Comparison of ENCODE assay signal across 18 mouse cellular contexts in genomic region chr10:62224231-62224630, GRCm38 (mm10). TPM values are rescaled to one million over a fixed set of nuclear protein-coding genes. Genes with fewer than 3 reads are reported as not detected.
DNase-seq lines count a peak whose midpoint lies in the region; ATAC-seq and TF ChIP-seq lines count a peak whose summit lies in the region.
"Had no signal": no experiment of that assay in that cellular context is flagged by ENCODE, and none has a peak within 500 bp of the region (broad histone marks: within the 10 kb centered on the region; RNA-seq: fewer than 3 reads in every experiment).

No protein-coding gene starts in this region.

- DNase-seq in embryo, embryonic 10 days (ENCODE audit: low spot score) = peak; percentile 24
- no peak for DNase-seq in embryo, embryonic 11 days
- DNase-seq in kidney, adult 2 months = peak; percentile 79
- DNase-seq in adrenal gland, postnatal 10 days = peak; percentile 30
- DNase-seq in kidney, postnatal 14 days = peak; percentile 55
- no peak for DNase-seq in hindbrain, embryonic 10.5 days (ENCODE audit: low spot score)
- DNase-seq in thymus, postnatal 4 days = no peak
- DNase-seq: cerebellum, adult 18-20 months; forebrain, postnatal 0 days; right cerebral cortex, postnatal 4 days had no signal

- no peak overlapping the region for H3K4me2 ChIP-seq in kidney, embryonic 15.5 days
- H3K4me2 ChIP-seq: liver, embryonic 12.5 days; neural tube, embryonic 13.5 days had no signal

- 51% methylated on average over 6 of the region's 6 CpGs for WGBS in kidney, adult 2 months
- WGBS in kidney, embryonic 15.5 days = 50% methylated on average over 6 of the region's 6 CpGs
- WGBS in hindbrain, embryonic 10.5 days = 66% methylated on average over 6 of the region's 6 CpGs

- no peak overlapping the region for H3K4me3 ChIP-seq in kidney, adult 2 months (ENCODE audit: insufficient read depth, low read depth, low read length)
- H3K4me3 ChIP-seq in kidney, embryonic 15.5 days (replicated peaks) = no peak overlapping the region
- no peak overlapping the region for H3K4me3 ChIP-seq in hindbrain, embryonic 10.5 days
- H3K4me3 ChIP-seq: liver, embryonic 12.5 days; neural tube, embryonic 13.5 days had no signal

- H3K9me3 ChIP-seq in kidney, embryonic 15.5 days (replicated peaks) = no peaks in the 10 kb centered on the region
- no peaks in the 10 kb centered on the region for H3K9me3 ChIP-seq in hindbrain, embryonic 10.5 days
- H3K9me3 ChIP-seq: liver, embryonic 12.5 days; neural tube, embryonic 13.5 days had no signal

- H3K27ac ChIP-seq in kidney, adult 2 months (ENCODE audit: insufficient read depth, low read depth, low read length) = no peak overlapping the region
- no peak overlapping the region for H3K27ac ChIP-seq in kidney, embryonic 15.5 days
- H3K27ac ChIP-seq in hindbrain, embryonic 10.5 days = no peak overlapping the region
- H3K27ac ChIP-seq: liver, embryonic 12.5 days; neural tube, embryonic 13.5 days had no signal

- no peak overlapping the region for H3K9ac ChIP-seq in kidney, embryonic 15.5 days
- H3K9ac ChIP-seq: forebrain, postnatal 0 days; liver, embryonic 12.5 days; neural tube, embryonic 13.5 days had no signal

- no peak for ATAC-seq in kidney, embryonic 15.5 days (replicated peaks; ENCODE audit: low FRiP score)
- ATAC-seq: forebrain, postnatal 0 days; liver, embryonic 12.5 days; Patski had no signal

- no peaks in the 10 kb centered on the region for H3K36me3 ChIP-seq in kidney, adult 2 months (ENCODE audit: control insufficient read depth, insufficient read depth, low read length)
- no peaks in the 10 kb centered on the region for H3K36me3 ChIP-seq in kidney, embryonic 15.5 days
- H3K36me3 ChIP-seq in hindbrain, embryonic 10.5 days = no peaks in the 10 kb centered on the region
- H3K36me3 ChIP-seq: liver, embryonic 12.5 days; neural tube, embryonic 13.5 days had no signal

- H3K27me3 ChIP-seq in kidney, adult 2 months (replicated peaks; ENCODE audit: control insufficient read depth, insufficient read depth, low read length) = no peaks in the 10 kb centered on the region
- no peaks in the 10 kb centered on the region for H3K27me3 ChIP-seq in kidney, embryonic 15.5 days
- peaks cover 8% of the 10 kb centered on the region; the same call in 1 of the 2 replicates for H3K27me3 ChIP-seq in hindbrain, embryonic 10.5 days (ENCODE audit: insufficient read depth, poor library complexity, severe bottlenecking)
- H3K27me3 ChIP-seq: Patski had no signal

- TF ChIP-seq POLR2A in kidney, adult 2 months (IDR thresholded peaks at IDR 0.05; ENCODE audit: low read depth, low read length) = no peak

- H3K4me1 ChIP-seq in kidney, adult 2 months (ENCODE audit: control insufficient read depth, insufficient read depth, low read length) = peaks cover 16% of the 10 kb centered on the region; the same call in 1 of the 2 replicates
- H3K4me1 ChIP-seq in kidney, embryonic 15.5 days = peaks cover 30% of the 10 kb centered on the region
- H3K4me1 ChIP-seq in hindbrain, embryonic 10.5 days (replicated peaks) = peaks cover 22% of the 10 kb centered on the region
- H3K4me1 ChIP-seq: neural tube, embryonic 13.5 days had no signal

- TF ChIP-seq CTCF in kidney, adult 2 months (conservative IDR thresholded peaks at IDR 0.05; ENCODE audit: insufficient read depth, insufficient read length, low read depth, low read length) = no peak

RNA-seq across cellular contexts. Expression of gene Tspan15, which starts 6.8 kb away (rescaled TPM):
- polyA plus RNA-seq in kidney, adult 2 months (2012; rRNA removed) = 38.8 and 52.7 TPM in 2 replicates
- polyA plus RNA-seq in kidney, embryonic 15.5 days (2015; fragmentation: Nextera tagmentation; extraction: Ambion mirVana) = 52.5 and 53.5 TPM in 2 replicates
- total RNA-seq in adrenal gland, postnatal 10 days (2021) = 10 to 100 TPM; 16.4 to 23.6 TPM
- 18.6 and 18.8 TPM in 2 replicates for polyA plus RNA-seq in hindbrain, embryonic 10.5 days (2016; fragmentation: Nextera tagmentation; extraction: Ambion mirVana)

RNA-seq across cellular contexts. Expression of gene Tacr2, which starts 28.0 kb away (rescaled TPM):
- polyA plus RNA-seq in kidney, adult 2 months (2012; rRNA removed) = 0.58 TPM in 1 of 2 replicates, not detected in the other
- polyA plus RNA-seq in kidney, embryonic 15.5 days (2015; fragmentation: Nextera tagmentation; extraction: Ambion mirVana) = 0.06 TPM in 1 of 2 replicates, not detected in the other
- 1 to 10 TPM; 9.0 to 9.5 TPM for total RNA-seq in adrenal gland, postnatal 10 days (2021)
- polyA plus RNA-seq in hindbrain, embryonic 10.5 days (2016; fragmentation: Nextera tagmentation; extraction: Ambion mirVana) = not detected in 2 replicates
- total RNA-seq: forebrain, postnatal 0 days; heart, adult 18-20 months; heart, postnatal 36 days; megakaryocyte, adult 5-6 weeks; midbrain, postnatal 0 days had no signal
- polyA plus RNA-seq: forebrain, postnatal 0 days; liver, embryonic 12.5 days had no signal

Comparison
In these comparisons a context has a peak if more than half of its experiments do, and no peak if none do; other contexts are left out.
1. DNase-seq: peak in embryo, embryonic 10 days (single experiment), kidney, adult 2 months (single experiment), adrenal gland, postnatal 10 days (single experiment) and kidney, postnatal 14 days (single experiment); none in embryo, embryonic 11 days (single experiment), hindbrain, embryonic 10.5 days (single experiment) and thymus, postnatal 4 days (single experiment).